Mouse (Mus musculus): ENCODE results near the gene Gm14190.
"Not testable (repeated sequence)": the region's sequence is repeated elsewhere in the genome, so short reads cannot be mapped to it uniquely, and the experiment has no call there.

- not testable (repeated sequence) for TF ChIP-seq EP300, CTCF (IDR thresholded peaks at IDR 0.05)
These were observed 46.9 kb downstream of the Gm14190 start, which contains the start of gene Krtap4-7 for GRCm38 (mm10) chr11:99643635-99644139.

Data from lung, postnatal 0 days (tissue).